Comparison of ENCODE assay signal across 15 mouse cellular contexts in the genomic region with DNA sequence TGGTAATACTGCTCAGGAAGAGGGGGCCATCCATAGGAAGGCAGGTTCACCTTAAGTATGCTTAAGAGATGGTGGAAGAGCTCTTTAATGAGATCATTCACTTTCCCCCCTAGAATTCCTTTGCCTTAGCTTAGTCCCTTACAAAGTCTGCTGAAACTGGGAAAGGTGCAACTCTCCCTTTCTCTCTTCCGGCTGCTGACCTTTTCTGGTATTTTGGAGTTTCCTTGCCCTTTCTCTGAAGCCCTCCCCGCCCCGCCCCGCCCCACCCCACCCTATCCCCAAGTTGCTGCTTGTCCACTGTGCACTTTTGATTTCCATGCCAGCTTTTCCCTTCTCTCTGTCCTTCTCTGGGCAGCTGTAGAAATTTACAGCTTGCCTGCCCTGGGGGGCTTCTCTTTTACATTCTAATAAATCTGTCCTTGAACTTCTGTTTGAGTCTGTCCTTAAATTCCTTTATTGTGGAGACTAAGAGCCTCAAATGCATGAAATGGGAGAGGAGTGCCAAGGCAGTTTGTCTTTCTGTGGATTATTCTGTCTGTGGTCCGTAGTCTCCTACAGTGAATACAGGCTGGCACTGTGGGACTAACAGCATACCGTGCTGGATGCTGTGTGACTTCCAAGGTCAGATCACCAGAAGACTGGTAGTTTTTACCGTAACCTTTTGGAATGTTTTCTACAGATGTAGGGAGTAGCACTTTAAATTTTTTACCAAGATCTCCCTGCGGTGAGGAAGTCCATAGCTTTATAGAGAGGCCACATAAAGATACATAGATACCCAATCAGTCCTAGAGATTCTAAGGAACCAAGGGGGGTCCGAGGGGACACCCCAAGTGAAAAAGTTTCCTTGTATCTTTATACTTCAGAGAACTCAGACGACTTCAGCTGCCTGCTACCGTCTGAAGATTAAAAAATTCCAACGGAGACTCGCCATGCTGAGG. TPM values are rescaled to one million over a fixed set of nuclear protein-coding genes. Genes with fewer than 3 reads are reported as not detected.
A peak's percentile ranks its signal among the peaks of the same experiment; 100 is the strongest.
DNase-seq lines count a peak whose midpoint lies in the region; ATAC-seq and TF ChIP-seq lines count a peak whose summit lies in the region.
"Had no signal": no experiment of that assay in that cellular context is flagged by ENCODE, and none has a peak within 500 bp of the region (broad histone marks: within the 10 kb centered on the region; RNA-seq: fewer than 3 reads in every experiment).

No protein-coding gene starts in this region.

- WGBS in kidney, embryonic 16.5 days: 39% methylated on average over 13 of the region's 13 CpGs
- 63% methylated on average over 13 of the region's 13 CpGs for WGBS in heart, embryonic 12.5 days

- DNase-seq in kidney, postnatal 25 days: no peak
- no peak for DNase-seq in CH12.LX (ENCODE audit: extremely low read depth)
- DNase-seq in ZHBTc4 (ENCODE audit: low read depth, low spot score): peak; percentile 59
- peak; percentile 21 for DNase-seq in mesoderm, embryonic 11.5 days (ENCODE audit: low read depth, low spot score)
- DNase-seq in adipocyte (ENCODE audit: low spot score): no peak
- DNase-seq in layer of hippocampus, adult 2 months (ENCODE audit: low spot score in 2 of 2): no peak
- DNase-seq: kidney, postnatal 4 days; right cerebral cortex, postnatal 14 days had no signal

- peak overlapping the region; percentile 27 for H3K4me2 ChIP-seq in kidney, embryonic 16.5 days (replicated peaks; ENCODE audit: low read depth, low read length)
- peak overlapping the region; percentile 99; the same call in 1 of the 2 replicates for H3K4me2 ChIP-seq in CH12.LX (ENCODE audit: insufficient read depth, low read depth, poor library complexity, severe bottlenecking)
- H3K4me2 ChIP-seq in heart, embryonic 12.5 days: no peak overlapping the region
- H3K4me2 ChIP-seq: heart, embryonic 15.5 days; hindbrain, embryonic 14.5 days had no signal

- ATAC-seq in kidney, embryonic 16.5 days (ENCODE audit: low FRiP score, low TSS enrichment): no peak
- ATAC-seq in heart, embryonic 12.5 days (ENCODE audit: insufficient number of reproducible peaks, low FRiP score): no peak

- H3K4me1 ChIP-seq in kidney, embryonic 16.5 days (ENCODE audit: insufficient read depth, low read length): no peaks in the 10 kb centered on the region
- no peaks in the 10 kb centered on the region for H3K4me1 ChIP-seq in CH12.LX (ENCODE audit: control insufficient read depth in 1 of 2, insufficient read depth in 2 of 2)
- H3K4me1 ChIP-seq in heart, embryonic 12.5 days (replicated peaks): no peaks in the 10 kb centered on the region
- H3K4me1 ChIP-seq: heart, embryonic 15.5 days had no signal

- TF ChIP-seq POLR2A in CH12.LX (IDR thresholded peaks at IDR 0.05; ENCODE audit: low read depth, low read length): no peak

- H3K4me3 ChIP-seq in kidney, embryonic 16.5 days (ENCODE audit: low read length): no peak overlapping the region
- no peak overlapping the region for H3K4me3 ChIP-seq in CH12.LX (replicated peaks in 1 of 3; ENCODE audit: low read depth in 2 of 3, low read length in 2 of 3, poor library complexity in 1 of 3)
- H3K4me3 ChIP-seq in heart, embryonic 12.5 days: no peak overlapping the region
- H3K4me3 ChIP-seq in layer of hippocampus, adult 2 months: no peak overlapping the region
- H3K4me3 ChIP-seq: heart, embryonic 15.5 days; midbrain, embryonic 10.5 days had no signal

- H3K79me2 ChIP-seq in CH12.LX (replicated peaks; ENCODE audit: control insufficient read depth, extremely low read depth, insufficient read depth, poor library complexity, severe bottlenecking): no peaks in the 10 kb centered on the region

- TF ChIP-seq RAD21 in CH12.LX (IDR thresholded peaks at IDR 0.05; ENCODE audit: low read depth, low read length): no peak

- no peaks in the 10 kb centered on the region for H3K9me3 ChIP-seq in kidney, embryonic 16.5 days (ENCODE audit: low read length)
- H3K9me3 ChIP-seq in CH12.LX (replicated peaks; ENCODE audit: low read length): no peaks in the 10 kb centered on the region
- no peaks in the 10 kb centered on the region for H3K9me3 ChIP-seq in heart, embryonic 12.5 days (replicated peaks)
- H3K9me3 ChIP-seq: heart, embryonic 15.5 days; midbrain, embryonic 10.5 days had no signal

- H3K36me3 ChIP-seq in kidney, embryonic 16.5 days (ENCODE audit: insufficient read depth, low read length): no peaks in the 10 kb centered on the region
- no peaks in the 10 kb centered on the region for H3K36me3 ChIP-seq in CH12.LX (replicated peaks in 1 of 2; ENCODE audit: control insufficient read depth in 1 of 2, insufficient read depth in 1 of 2, low read length in 1 of 2)
- H3K36me3 ChIP-seq in heart, embryonic 12.5 days: no peaks in the 10 kb centered on the region
- H3K36me3 ChIP-seq: heart, embryonic 15.5 days; midbrain, embryonic 10.5 days had no signal

- H3K9ac ChIP-seq in kidney, embryonic 16.5 days (replicated peaks; ENCODE audit: low read length): no peak overlapping the region
- H3K9ac ChIP-seq in CH12.LX (ENCODE audit: insufficient read depth, low read depth): peak overlapping the region; percentile 56; the same call in 1 of the 2 replicates
- H3K9ac ChIP-seq in heart, embryonic 12.5 days: no peak overlapping the region
- H3K9ac ChIP-seq: heart, embryonic 15.5 days; hindbrain, embryonic 14.5 days had no signal

- TF ChIP-seq CTCF in CH12.LX (conservative IDR thresholded peaks at IDR 0.05 in 1 of 2, IDR thresholded peaks at IDR 0.05 in 1 of 2; ENCODE audit: low read depth in 2 of 2, low read length in 2 of 2): no peak
- TF ChIP-seq CTCF in layer of hippocampus, adult 2 months (conservative IDR thresholded peaks at IDR 0.05): no peak

- TF ChIP-seq EP300 in CH12.LX (IDR thresholded peaks at IDR 0.05; ENCODE audit: low read length): no peak

- in situ Hi-C loops in CH12.LX (cut with MboI; ENCODE audit: low pct_ligation_motif_present, low pct_unique_long_range_greater_than_20kb, low sequenced_read_pairs): no loop called here

- H3K27ac ChIP-seq in kidney, embryonic 16.5 days (ENCODE audit: low read length): no peak overlapping the region
- H3K27ac ChIP-seq in CH12.LX (ENCODE audit: insufficient read depth, low read depth): no peak overlapping the region
- no peak overlapping the region for H3K27ac ChIP-seq in heart, embryonic 12.5 days (ENCODE audit: poor library complexity, severe bottlenecking)
- H3K27ac ChIP-seq in layer of hippocampus, adult 2 months: no peak overlapping the region
- H3K27ac ChIP-seq: heart, embryonic 15.5 days; hindbrain, embryonic 14.5 days; midbrain, embryonic 10.5 days had no signal

- dilution Hi-C loops in CH12.LX (cut with MboI; ENCODE audit: extremely low pct_ligation_motif_present, extremely low pct_unique_long_range_greater_than_20kb, low sequenced_read_pairs): no loop called here

- H3K27me3 ChIP-seq in kidney, embryonic 16.5 days (ENCODE audit: insufficient read depth, low read length): no peaks in the 10 kb centered on the region
- no peaks in the 10 kb centered on the region for H3K27me3 ChIP-seq in CH12.LX (replicated peaks)
- no peaks in the 10 kb centered on the region for H3K27me3 ChIP-seq in heart, embryonic 12.5 days (replicated peaks)
- H3K27me3 ChIP-seq: heart, embryonic 15.5 days had no signal

TF ChIP-seq in CH12.LX, 34 proteins besides CTCF, POLR2A, EP300 and RAD21:
- no peak for TF ChIP-seq RCOR1 (conservative IDR thresholded peaks at IDR 0.05; ENCODE audit: low read depth, low read length)

RNA-seq across cellular contexts. Expression of a gene that starts 13.2 kb away (rescaled TPM):
- polyA plus RNA-seq in kidney, embryonic 16.5 days (2015; fragmentation: Nextera tagmentation; extraction: Ambion mirVana): 25.8 and 29.1 TPM in 2 replicates
- total RNA-seq in CH12.LX (2012; rRNA removed) (not detected in 2 replicates), CH12.LX (2014; rRNA removed) (not detected in 2 replicates)
- polyA plus RNA-seq in CH12.LX (2012; ENCODE audit: insufficient read length, low read depth): not detected in 2 replicates
- polyA plus RNA-seq in heart, embryonic 12.5 days (2016; fragmentation: Nextera tagmentation; extraction: Ambion mirVana): 3.6 and 4.1 TPM in 2 replicates
- 1 to 10 TPM; 5.3 to 7.1 TPM for total RNA-seq in layer of hippocampus, adult 2 months (2021)
- total RNA-seq: neutrophil, adult 5-6 weeks had no signal

RNA-seq across cellular contexts. Expression of a gene that starts 41.5 kb away (rescaled TPM):
- 13.2 and 13.6 TPM in 2 replicates for polyA plus RNA-seq in kidney, embryonic 16.5 days (2015; fragmentation: Nextera tagmentation; extraction: Ambion mirVana)
- total RNA-seq in CH12.LX (2012; rRNA removed) (not detected in 2 replicates), CH12.LX (2014; rRNA removed) (not detected in 2 replicates)
- not detected in 2 replicates for polyA plus RNA-seq in CH12.LX (2012; ENCODE audit: insufficient read length, low read depth)
- 3.1 and 3.8 TPM in 2 replicates for polyA plus RNA-seq in heart, embryonic 12.5 days (2016; fragmentation: Nextera tagmentation; extraction: Ambion mirVana)
- total RNA-seq in layer of hippocampus, adult 2 months (2021): under 1 TPM in 1 of 2 experiments, not detected in 1; 0.51 TPM
- total RNA-seq: gastrocnemius, adult 18-20 months; neutrophil, adult 5-6 weeks had no signal

RNA-seq across cellular contexts. Expression of a gene that starts 43.6 kb away (rescaled TPM):
- 2.8 and 4.2 TPM in 2 replicates for polyA plus RNA-seq in kidney, embryonic 16.5 days (2015; fragmentation: Nextera tagmentation; extraction: Ambion mirVana)
- total RNA-seq in CH12.LX (2012; rRNA removed) (0.25 and 0.51 TPM in 2 replicates), CH12.LX (2014; rRNA removed) (1.2 and 1.8 TPM in 2 replicates)
- 0.98 and 1.5 TPM in 2 replicates for polyA plus RNA-seq in CH12.LX (2012; ENCODE audit: insufficient read length, low read depth)
- 1.7 and 1.8 TPM in 2 replicates for polyA plus RNA-seq in heart, embryonic 12.5 days (2016; fragmentation: Nextera tagmentation; extraction: Ambion mirVana)
- 10 to 100 TPM; 14.7 to 14.8 TPM for total RNA-seq in layer of hippocampus, adult 2 months (2021)
- total RNA-seq: neutrophil, adult 5-6 weeks had no signal

Comparison
In these comparisons a context has a peak if more than half of its experiments do, and no peak if none do; other contexts are left out.
1. DNase-seq: peak in ZHBTc4 (single experiment) and mesoderm, embryonic 11.5 days (single experiment); none in kidney, postnatal 25 days (0 of 2), CH12.LX (single experiment), adipocyte (single experiment) and layer of hippocampus, adult 2 months (0 of 2).